Mouse (Mus musculus): ENCODE results near the gene Gm3594.
"Not testable (repeated sequence)": the region's sequence is repeated elsewhere in the genome, so short reads cannot be mapped to it uniquely, and the experiment has no call there.

Gene Gm3594

DNA sequence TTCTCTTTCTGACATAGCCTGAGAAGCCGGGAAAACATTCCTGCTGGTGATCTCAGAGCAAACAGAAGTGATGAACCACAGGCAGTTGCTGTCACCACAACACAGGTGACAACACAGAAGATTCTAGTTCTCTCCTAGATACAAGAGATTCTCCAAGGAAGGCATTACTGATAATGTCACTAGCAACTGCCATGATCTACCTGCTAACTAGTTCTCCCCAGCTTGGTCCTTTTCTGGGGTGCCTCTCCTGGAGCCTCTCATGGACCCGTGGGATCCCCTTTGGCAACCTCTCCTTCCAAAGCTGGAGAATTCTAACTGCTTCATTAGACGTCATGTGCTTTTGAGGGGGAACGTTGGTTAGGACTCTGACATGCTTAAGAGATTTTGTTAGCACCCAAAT, at the start of gene Gm3594:
Gm3594 (minus strand) TSS at position 101 of the 400 bp plus-strand sequence.
- DNase-seq (ENCODE audit: low spot score), result not testable (repeated sequence)

- not testable (repeated sequence) for DNase-seq (ENCODE audit: low spot score)
Observed at GRCm38 (mm10) chr14:6486331-6486730, 41.9 kb upstream of the Gm3594 start.

DNA sequence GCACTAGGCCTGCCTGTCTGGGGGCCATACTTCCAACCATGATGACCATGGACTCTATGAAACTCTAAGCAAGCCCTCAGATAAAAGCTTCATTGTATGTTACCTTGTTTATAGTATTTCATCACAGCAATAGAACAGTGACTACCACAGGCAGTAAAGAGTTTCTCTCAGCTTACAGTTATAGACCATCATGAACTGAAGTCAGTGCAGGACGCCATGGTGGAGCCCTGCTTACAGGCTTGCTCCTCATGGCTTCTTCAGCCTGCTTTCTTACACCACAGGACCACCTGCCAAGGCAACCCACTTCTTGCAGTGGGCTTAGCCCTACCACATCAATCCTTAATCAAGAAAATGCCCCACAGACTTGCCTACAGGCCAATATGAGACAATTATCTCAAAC, 41.1 kb upstream of the Gm3594 start:
- not testable (repeated sequence) for DNase-seq (ENCODE audit: low spot score)

- not testable (repeated sequence) for DNase-seq (ENCODE audit: low spot score)
Observed at GRCm38 (mm10) chr14:6482126-6482525, 37.7 kb upstream of the Gm3594 start.

- not testable (repeated sequence) for DNase-seq (ENCODE audit: low spot score)
Observed at GRCm38 (mm10) chr14:6471856-6472255, 27.4 kb upstream of the Gm3594 start.

- not testable (repeated sequence) for DNase-seq (ENCODE audit: low spot score)
Observed at GRCm38 (mm10) chr14:6440774-6441173, 3.6 kb downstream of the Gm3594 start.

GRCm38 (mm10) chr14:6440206-6440605, 4.2 kb downstream of the Gm3594 start:
- DNase-seq (ENCODE audit: low spot score), result not testable (repeated sequence)

GRCm38 (mm10) chr14:6426766-6427165, 17.6 kb downstream of the Gm3594 start:
- DNase-seq (ENCODE audit: low spot score), result not testable (repeated sequence)

DNA sequence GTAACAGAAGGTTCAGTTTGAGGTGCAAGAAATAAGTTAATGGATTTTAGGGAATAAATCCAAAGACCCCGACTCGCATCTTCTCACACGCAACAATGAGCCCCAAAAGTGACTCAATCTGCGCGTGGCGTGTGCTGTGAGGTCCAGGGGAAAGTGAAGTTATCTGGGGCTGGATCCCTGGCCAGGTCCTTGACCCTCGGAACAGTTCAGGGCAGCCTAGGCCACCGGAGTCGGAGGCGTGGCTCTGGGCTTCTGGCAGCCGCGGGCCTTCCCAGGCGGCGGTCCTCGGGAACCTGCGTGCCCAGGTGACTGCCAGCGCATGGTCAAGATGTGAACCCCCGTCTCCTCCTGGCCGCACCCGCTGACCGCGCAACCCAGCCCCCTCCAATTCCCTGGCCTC, 18.1 kb downstream of the Gm3594 start:
- not testable (repeated sequence) for DNase-seq (ENCODE audit: low spot score)

- DNase-seq (ENCODE audit: low spot score), result not testable (repeated sequence)
Observed at GRCm38 (mm10) chr14:6412382-6412781, 32.0 kb downstream of the Gm3594 start, which contains the start of gene Gm3591. Gene Gm3591 (minus strand): TSS chr14:6412482.

GRCm38 (mm10) chr14:6390219-6390618, 54.2 kb downstream of the Gm3594 start, which contains the start of gene Gm16440:
Gene Gm16440 (minus strand): TSS chr14:6390319.
- not testable (repeated sequence) for DNase-seq (ENCODE audit: low spot score)

Measured in layer of hippocampus, adult 9-10 months (tissue).